Mouse (Mus musculus) urinary bladder, postnatal 10 days (tissue): ENCODE measurements around the gene Gucd1.

Experiments
- DNase-seq: peaks from one replicate; pipeline ENCODE4 v3.0.0; 2022; ENCODE audit warnings: low spot score

Gucd1 gene

GRCm38 (mm10) chr10:75322966-75323365 is 194.8 kb downstream of the Gucd1 start:
- DNase-seq, result no peak

DNA sequence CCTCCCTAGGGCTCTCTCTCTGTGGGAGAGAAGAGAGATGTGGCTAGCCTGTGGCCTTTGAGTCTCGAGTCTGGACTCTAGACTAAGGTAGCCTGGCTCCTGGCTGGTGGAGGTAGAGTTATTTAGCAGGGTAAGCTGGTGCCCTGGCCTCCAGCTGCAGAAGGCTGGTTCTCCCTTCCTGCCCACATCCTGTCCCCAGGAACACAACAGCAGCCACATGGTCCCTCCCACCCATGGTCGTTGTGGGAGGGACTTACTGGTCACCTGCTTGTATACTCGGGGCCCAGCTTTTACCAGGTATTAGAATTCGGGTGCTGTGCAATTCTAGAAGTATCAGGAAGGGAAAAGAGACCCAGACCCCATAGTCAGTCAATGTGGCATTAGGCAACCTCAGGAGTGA is 197.5 kb downstream of the Gucd1 start:
- DNase-seq, result no peak

GRCm38 (mm10) chr10:75318206-75318605 is 199.6 kb downstream of the Gucd1 start:
- no peak for DNase-seq

GRCm38 (mm10) chr10:75316908-75317761 is 200.6 kb downstream of the Gucd1 start:
- DNase-seq, result no peak

- no peak for DNase-seq
These were observed 201.1 kb downstream of the Gucd1 start, which contains the start of gene Adora2a for GRCm38 (mm10) chr10:75316872-75316907. TSS of gene Adora2a (plus strand) at chr10:75316877.

DNA sequence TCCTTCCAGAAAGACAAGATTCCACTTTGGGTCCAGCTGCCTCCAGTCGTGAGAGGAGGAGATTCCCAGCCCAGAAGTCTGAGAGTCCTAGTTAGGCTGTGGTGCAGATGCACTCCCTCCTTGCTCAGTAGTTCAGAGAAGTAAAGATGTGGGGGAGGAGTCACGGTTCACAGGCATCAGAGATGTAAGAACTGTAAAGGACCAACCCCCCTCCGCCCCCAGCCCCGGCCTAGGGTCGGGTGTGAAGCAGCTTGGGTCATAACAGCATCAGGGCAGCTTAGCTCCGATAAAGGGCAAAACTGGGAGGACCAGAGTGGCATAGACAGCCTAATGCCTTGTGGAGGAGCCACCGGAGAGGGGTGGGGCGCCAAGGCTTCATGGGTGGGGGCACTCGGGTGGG is 201.3 kb downstream of the Gucd1 start:
- DNase-seq, result no peak

DNA sequence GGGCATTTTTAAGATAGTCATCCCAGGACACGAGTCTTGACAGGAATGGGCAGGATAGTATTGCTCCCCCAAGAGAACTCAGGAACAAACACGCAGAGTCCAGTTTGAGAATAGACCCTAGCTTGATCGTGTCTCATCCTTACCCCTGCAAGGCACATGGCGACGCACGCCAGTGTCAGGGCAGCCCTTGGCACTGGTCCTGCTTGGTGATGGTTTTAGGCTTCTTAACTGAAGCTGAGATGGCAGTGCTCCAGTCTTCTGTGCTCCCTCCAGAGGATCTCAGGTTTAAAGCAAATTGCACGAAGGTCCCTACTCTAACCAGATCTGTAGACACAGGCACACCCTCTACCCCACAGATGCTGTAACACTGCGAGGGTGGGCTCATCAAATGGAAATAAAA is 202.0 kb downstream of the Gucd1 start:
- DNase-seq, result no peak

GRCm38 (mm10) chr10:75314190-75314980 is 203.4 kb downstream of the Gucd1 start:
- no peak for DNase-seq

- DNase-seq, result no peak
These were observed 205.4 kb downstream of the Gucd1 start for GRCm38 (mm10) chr10:75312361-75312760.

DNA sequence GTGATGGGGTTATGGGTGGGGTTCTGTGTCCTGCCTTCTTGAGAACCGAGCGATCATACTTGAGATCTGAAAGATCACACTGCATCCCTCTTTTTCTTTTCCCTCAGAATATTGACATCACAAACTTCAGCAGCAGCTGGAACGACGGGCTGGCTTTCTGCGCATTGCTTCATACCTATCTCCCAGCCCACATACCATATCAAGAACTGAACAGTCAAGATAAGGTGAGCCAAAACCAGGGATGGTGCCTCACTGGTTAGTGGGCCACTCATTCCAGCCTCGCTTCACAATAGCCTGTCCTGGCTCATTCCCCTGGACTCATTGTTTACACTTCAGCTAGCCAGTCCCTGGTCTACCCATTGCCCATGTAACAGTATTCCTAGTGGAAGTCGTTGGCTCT is 210.6 kb downstream of the Gucd1 start:
- DNase-seq, result no peak

DNA sequence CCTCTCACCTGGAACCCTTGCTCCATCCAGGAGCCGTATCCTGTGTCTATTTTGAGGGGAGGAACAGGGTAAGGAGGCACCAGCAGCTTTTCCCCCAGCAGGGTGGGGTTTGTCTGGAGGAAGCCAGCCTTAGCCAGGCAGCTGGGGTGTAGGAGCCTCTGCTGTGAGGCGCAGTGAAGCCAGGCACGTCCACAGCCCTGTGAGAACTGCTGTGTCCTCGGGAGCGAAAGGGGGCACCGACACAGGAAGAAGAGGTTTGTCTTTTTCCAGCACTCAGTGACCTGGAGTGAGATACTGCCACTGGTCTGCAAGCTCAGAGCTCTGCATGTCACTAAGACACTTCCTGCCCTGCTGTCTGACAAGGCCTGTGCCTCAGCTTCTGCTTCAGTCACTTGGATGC is 213.4 kb downstream of the Gucd1 start:
- no peak for DNase-seq

DNA sequence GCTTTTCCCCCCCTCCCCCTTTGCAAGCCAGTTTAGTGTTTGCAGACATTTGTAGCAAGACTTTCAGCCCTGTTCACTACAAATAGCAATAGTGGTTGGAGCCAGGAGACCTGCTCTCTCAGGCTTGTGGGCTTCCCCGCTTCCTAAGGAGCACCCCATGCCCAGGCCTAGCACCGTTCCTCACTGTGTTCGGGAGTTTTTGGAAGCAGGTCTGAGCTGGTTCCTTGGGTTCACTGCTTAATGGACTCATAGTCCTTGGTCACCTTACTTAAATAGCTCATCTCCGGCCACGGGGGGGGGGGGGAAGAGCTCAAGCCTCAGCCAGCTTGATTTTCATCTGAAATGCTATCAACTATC is 213.7 kb downstream of the Gucd1 start:
- DNase-seq, result no peak

DNA sequence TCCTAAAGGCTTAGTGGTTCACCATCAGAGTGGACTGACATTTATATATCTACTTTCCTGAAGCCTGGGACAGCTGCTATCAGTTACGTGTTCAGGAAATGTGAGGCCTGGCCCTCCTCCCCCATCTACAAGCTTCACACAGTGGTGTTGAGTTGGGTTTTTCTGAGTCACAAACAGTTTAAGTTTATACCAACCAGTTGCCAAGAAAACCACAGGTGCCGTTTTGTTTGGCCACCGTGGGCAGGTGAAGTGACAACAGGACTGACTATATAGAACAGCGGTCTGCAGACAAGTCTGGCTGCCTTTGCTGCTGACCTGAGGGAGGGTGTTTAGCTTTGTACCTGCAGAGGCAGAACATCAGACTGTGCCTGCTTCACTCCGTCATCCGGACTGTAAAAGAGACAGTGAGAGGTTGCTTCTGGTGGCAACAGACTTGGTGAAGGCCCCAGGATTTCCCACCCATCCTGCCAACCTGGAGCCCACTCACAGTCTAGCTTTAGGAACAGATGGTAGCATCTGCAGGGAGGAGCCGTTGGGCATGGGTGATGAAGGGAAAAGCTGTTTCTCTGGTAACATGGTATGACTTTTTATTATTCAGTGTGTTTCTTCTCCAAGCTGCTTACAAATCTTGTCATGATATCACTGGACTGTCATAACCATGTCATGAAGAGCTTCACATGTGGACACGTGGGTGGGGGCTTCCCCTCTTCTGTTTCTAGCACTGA is 214.3 kb downstream of the Gucd1 start:
- DNase-seq, result no peak

GRCm38 (mm10) chr10:75302536-75302935 is 215.2 kb downstream of the Gucd1 start:
- no peak for DNase-seq

GRCm38 (mm10) chr10:75301937-75302336 is 215.8 kb downstream of the Gucd1 start:
- DNase-seq, result no peak

- no peak for DNase-seq
These were observed 216.5 kb downstream of the Gucd1 start for GRCm38 (mm10) chr10:75301195-75301806.
